Mouse (Mus musculus): ENCODE measurements around the gene Ttyh3.

Ttyh3 gene

DNA sequence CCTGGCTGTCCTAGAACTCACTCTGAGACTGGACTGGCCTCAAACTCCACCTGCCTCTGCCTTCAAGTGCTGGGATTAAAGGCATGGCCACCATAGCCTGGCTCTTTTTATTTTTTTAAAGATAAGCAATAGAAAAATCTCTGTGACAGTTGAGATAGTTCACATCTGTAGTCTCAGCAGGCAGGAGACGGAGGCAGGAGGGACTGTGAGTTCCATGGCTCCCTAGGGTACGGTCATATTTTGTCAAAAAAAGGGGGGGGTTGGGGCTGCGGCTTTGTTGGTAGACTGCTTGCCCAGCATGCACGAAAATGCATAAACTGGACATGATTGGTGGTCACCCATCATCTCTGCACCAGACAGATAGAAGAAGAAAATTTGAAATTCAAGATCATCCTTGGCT lies 77.6 kb downstream of the Ttyh3 start:
- DNase-seq: no peak

Measured in kidney, postnatal 25 days (tissue).